Mouse (Mus musculus): ENCODE data around the gene Otog. TPM values are rescaled to one million over a fixed set of nuclear protein-coding genes. Genes with fewer than 3 reads are reported as not detected.

Otog gene
- polyA plus RNA-seq, 1 experiment from 2014 or later, result not detected

DNA sequence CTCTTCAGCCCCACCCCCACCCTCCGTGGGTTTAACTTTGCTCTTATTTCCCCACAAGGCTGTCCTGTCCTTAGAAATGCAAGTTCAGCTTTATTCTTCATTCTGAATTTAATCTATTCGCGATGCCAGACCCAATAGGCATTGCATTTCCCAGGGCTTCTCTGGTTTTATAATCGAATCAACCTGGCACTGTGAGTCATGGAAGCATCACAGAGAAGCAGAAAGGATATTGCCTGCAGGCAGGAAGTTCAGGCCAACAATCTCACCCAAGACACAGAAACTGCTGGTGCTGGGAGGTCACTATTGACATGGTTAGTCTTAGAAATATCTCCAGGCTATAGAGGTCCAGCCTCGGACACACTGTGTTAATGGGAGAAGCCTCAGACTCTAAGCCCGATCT is 30.5 kb upstream of the Otog start:
- H3K4me2 ChIP-seq (ENCODE audit: low read length), result no peak overlapping the region
- H3K9ac ChIP-seq (ENCODE audit: low read depth, low read length), result no peak overlapping the region
- H3K36me3 ChIP-seq (ENCODE audit: insufficient read depth, low read length), result no peaks in the 10 kb centered on the region
- no peak for TF ChIP-seq CTCF (IDR thresholded peaks at IDR 0.05; ENCODE audit: low read depth)
- no peak overlapping the region for H3K27ac ChIP-seq
- H3K9me3 ChIP-seq (replicated peaks; ENCODE audit: low read length), result no peaks in the 10 kb centered on the region
- no peak overlapping the region for H3K4me3 ChIP-seq (replicated peaks; ENCODE audit: low read depth, low read length)
- no peaks in the 10 kb centered on the region for H3K27me3 ChIP-seq (ENCODE audit: insufficient read depth, low read length)
- 82% methylated on average over 6 of the region's 6 CpGs for WGBS
- ATAC-seq (replicated peaks; ENCODE audit: low FRiP score, low read depth) (no peak), DNase-seq (ENCODE audit: low spot score) (no peak)
- no peaks in the 10 kb centered on the region for H3K4me1 ChIP-seq (replicated peaks; ENCODE audit: insufficient read depth, low read length)

DNA sequence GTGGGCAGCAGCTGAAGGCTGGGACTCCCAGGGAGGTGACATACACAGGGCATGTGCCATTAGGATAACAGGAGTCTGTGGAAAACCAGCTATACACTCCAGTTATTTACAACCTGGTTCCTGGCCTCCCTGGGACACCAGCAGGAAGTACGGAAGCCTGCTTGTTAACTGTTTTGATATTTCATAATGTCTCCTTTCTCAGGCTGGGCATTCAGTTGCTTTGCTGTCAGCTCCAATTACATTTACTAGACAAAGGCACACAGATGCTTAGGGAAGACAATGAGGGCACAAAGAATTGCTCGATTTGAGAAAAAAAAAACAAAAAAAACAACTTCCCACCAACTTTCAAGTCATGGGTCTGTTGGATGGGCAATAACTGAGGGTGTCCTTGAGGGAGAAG is 24.3 kb upstream of the Otog start:
- no peak overlapping the region for H3K4me2 ChIP-seq (ENCODE audit: low read length)
- WGBS, result 28% methylated on average over 2 of the region's 2 CpGs
- DNase-seq (ENCODE audit: low spot score), result no peak
- H3K9ac ChIP-seq (ENCODE audit: low read depth, low read length), result no peak overlapping the region
- H3K36me3 ChIP-seq (ENCODE audit: insufficient read depth, low read length), result no peaks in the 10 kb centered on the region
- no peak for TF ChIP-seq CTCF (IDR thresholded peaks at IDR 0.05; ENCODE audit: low read depth)
- H3K4me1 ChIP-seq (replicated peaks; ENCODE audit: insufficient read depth, low read length), result no peaks in the 10 kb centered on the region
- H3K4me3 ChIP-seq (replicated peaks; ENCODE audit: low read depth, low read length), result no peak overlapping the region
- H3K27me3 ChIP-seq (ENCODE audit: insufficient read depth, low read length), result no peaks in the 10 kb centered on the region; the same call in 1 of the 2 replicates
- H3K27ac ChIP-seq, result no peak overlapping the region
- ATAC-seq (replicated peaks; ENCODE audit: low FRiP score, low read depth), result no peak
- H3K9me3 ChIP-seq (replicated peaks; ENCODE audit: low read length), result no peaks in the 10 kb centered on the region

DNA sequence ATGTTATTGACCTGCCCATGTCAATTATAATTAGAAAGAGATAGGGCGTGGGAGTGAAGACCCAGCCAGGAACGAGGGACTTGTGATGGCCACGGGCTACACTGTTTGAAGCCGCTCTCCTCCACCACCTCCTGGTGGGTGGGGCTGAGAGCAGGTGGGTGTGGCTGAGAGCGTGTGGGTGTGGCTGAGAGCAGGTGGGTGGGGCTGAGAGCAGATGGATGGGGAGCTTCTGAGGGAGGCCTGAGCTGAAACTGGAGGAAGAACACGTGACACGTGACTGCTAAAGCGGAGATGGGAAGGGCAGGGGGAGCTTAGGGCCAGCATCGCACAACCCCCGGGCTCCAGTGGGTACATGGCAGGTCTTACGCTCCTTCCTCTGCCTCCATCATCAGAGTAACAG is 22.4 kb upstream of the Otog start:
- no peak overlapping the region for H3K9ac ChIP-seq (ENCODE audit: low read depth, low read length)
- DNase-seq (ENCODE audit: low spot score), result peak; percentile 70
- H3K4me3 ChIP-seq (replicated peaks; ENCODE audit: low read depth, low read length), result no peak overlapping the region
- peak; percentile 76 for ATAC-seq (replicated peaks; ENCODE audit: low FRiP score, low read depth)
- no peaks in the 10 kb centered on the region; the same call in 1 of the 2 replicates for H3K27me3 ChIP-seq (ENCODE audit: insufficient read depth, low read length)
- H3K36me3 ChIP-seq (ENCODE audit: insufficient read depth, low read length), result no peaks in the 10 kb centered on the region
- WGBS, result 7% methylated on average over 11 of the region's 11 CpGs
- no peaks in the 10 kb centered on the region for H3K9me3 ChIP-seq (replicated peaks; ENCODE audit: low read length)
- no peak for TF ChIP-seq CTCF (IDR thresholded peaks at IDR 0.05; ENCODE audit: low read depth)
- H3K4me2 ChIP-seq (ENCODE audit: low read length), result no peak overlapping the region
- H3K27ac ChIP-seq, result no peak overlapping the region
- H3K4me1 ChIP-seq (replicated peaks; ENCODE audit: insufficient read depth, low read length), result no peaks in the 10 kb centered on the region

- whole genome bisulfite sequencing, result 65% methylated on average over 8 of the region's 8 CpGs
- no peak overlapping the region for H3K4me2 ChIP-seq (ENCODE audit: low read length)
- DNase-seq (ENCODE audit: low spot score) (no peak), ATAC-seq (replicated peaks; ENCODE audit: low FRiP score, low read depth) (no peak)
- H3K4me1 ChIP-seq (replicated peaks; ENCODE audit: insufficient read depth, low read length), result no peaks in the 10 kb centered on the region
- no peaks in the 10 kb centered on the region; the same call in 1 of the 2 replicates for H3K27me3 ChIP-seq (ENCODE audit: insufficient read depth, low read length)
- H3K27ac ChIP-seq, result no peak overlapping the region
- no peaks in the 10 kb centered on the region for H3K9me3 ChIP-seq (replicated peaks; ENCODE audit: low read length)
- H3K4me3 ChIP-seq (replicated peaks; ENCODE audit: low read depth, low read length), result no peak overlapping the region
- H3K36me3 ChIP-seq (ENCODE audit: insufficient read depth, low read length), result no peaks in the 10 kb centered on the region
- no peak overlapping the region for H3K9ac ChIP-seq (ENCODE audit: low read depth, low read length)
- TF ChIP-seq CTCF (IDR thresholded peaks at IDR 0.05; ENCODE audit: low read depth), result no peak
These were observed 20.1 kb upstream of the Otog start for GRCm38 (mm10) chr7:46220591-46221129.

DNA sequence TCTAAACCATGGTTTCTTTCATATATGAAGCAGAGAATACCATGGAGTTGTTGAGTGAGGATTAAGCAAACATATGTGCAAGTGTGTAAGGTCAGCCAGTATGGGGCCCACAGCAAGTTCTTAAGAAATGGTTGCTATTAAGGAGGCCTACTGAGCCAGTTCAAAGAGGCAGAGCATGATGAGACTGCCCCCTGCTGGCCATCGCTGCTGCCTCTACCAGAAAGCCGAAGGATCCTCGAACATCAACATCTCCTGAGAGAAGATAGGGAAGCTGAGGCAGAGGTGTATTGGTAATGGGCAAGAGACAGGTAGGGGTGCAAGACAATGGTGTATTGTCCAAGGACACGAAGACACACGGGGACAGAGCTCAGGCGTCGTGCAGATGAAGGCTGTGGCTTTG is 14.5 kb upstream of the Otog start:
- no peak overlapping the region for H3K4me3 ChIP-seq (replicated peaks; ENCODE audit: low read depth, low read length)
- ATAC-seq (replicated peaks; ENCODE audit: low FRiP score, low read depth), result no peak
- peak; percentile 61 for DNase-seq (ENCODE audit: low spot score)
- H3K4me1 ChIP-seq (replicated peaks; ENCODE audit: insufficient read depth, low read length), result no peaks in the 10 kb centered on the region
- peak; percentile 81 for TF ChIP-seq CTCF (IDR thresholded peaks at IDR 0.05; ENCODE audit: low read depth)
- no peak overlapping the region for H3K27ac ChIP-seq
- no peaks in the 10 kb centered on the region for H3K36me3 ChIP-seq (ENCODE audit: insufficient read depth, low read length)
- no peaks in the 10 kb centered on the region for H3K9me3 ChIP-seq (replicated peaks; ENCODE audit: low read length)
- H3K9ac ChIP-seq (ENCODE audit: low read depth, low read length), result no peak overlapping the region
- WGBS, result 24% methylated on average over 7 of the region's 7 CpGs
- H3K27me3 ChIP-seq (ENCODE audit: insufficient read depth, low read length), result no peaks in the 10 kb centered on the region
- H3K4me2 ChIP-seq (ENCODE audit: low read length), result no peak overlapping the region

DNA sequence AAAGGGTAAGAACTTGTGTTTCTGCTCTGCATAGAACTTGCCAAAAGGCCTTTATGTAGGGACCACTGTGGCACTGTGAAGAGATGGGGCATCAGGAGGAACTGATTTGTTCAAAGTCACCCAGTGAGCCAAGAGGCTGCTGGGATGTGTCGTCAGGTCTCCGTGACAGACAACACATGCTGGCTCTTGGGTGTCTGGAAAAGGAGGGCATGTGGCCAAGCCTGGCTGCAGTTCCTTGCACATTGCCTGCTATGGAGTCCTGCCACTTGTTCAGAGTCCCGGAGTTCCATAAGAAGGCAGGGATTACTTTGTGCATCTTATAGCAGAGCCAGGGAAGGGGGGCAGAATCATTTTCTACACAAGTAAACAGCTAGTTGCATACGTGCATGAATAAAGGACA is 13.9 kb upstream of the Otog start:
- WGBS, result 71% methylated on average over 4 of the region's 4 CpGs
- Histone ChIP-seq H3K4me1 (replicated peaks; ENCODE audit: insufficient read depth, low read length) (no peaks in the 10 kb centered on the region), H3K27ac (no peak overlapping the region), H3K36me3 (ENCODE audit: insufficient read depth, low read length) (no peaks in the 10 kb centered on the region), H3K4me3 (replicated peaks; ENCODE audit: low read depth, low read length) (no peak overlapping the region), H3K27me3 (ENCODE audit: insufficient read depth, low read length) (no peaks in the 10 kb centered on the region), H3K9me3 (replicated peaks; ENCODE audit: low read length) (no peaks in the 10 kb centered on the region), H3K4me2 (ENCODE audit: low read length) (no peak overlapping the region), H3K9ac (ENCODE audit: low read depth, low read length) (no peak overlapping the region)
- TF ChIP-seq CTCF (IDR thresholded peaks at IDR 0.05; ENCODE audit: low read depth), result no peak
- DNase-seq (ENCODE audit: low spot score) (no peak), ATAC-seq (replicated peaks; ENCODE audit: low FRiP score, low read depth) (no peak)

GRCm38 (mm10) chr7:46235948-46236347 is 4.8 kb upstream of the Otog start:
- no peak for ATAC-seq (replicated peaks; ENCODE audit: low FRiP score, low read depth)
- H3K9me3 ChIP-seq (replicated peaks; ENCODE audit: low read length), result no peaks in the 10 kb centered on the region
- H3K4me3 ChIP-seq (replicated peaks; ENCODE audit: low read depth, low read length), result no peak overlapping the region
- H3K4me2 ChIP-seq (ENCODE audit: low read length), result 0 out of 2 replicates have a peak overlapping the region, but pooled peaks have one; percentile 48
- no peak for TF ChIP-seq CTCF (IDR thresholded peaks at IDR 0.05; ENCODE audit: low read depth)
- H3K4me1 ChIP-seq (replicated peaks; ENCODE audit: insufficient read depth, low read length), result no peaks in the 10 kb centered on the region
- no peak overlapping the region for H3K9ac ChIP-seq (ENCODE audit: low read depth, low read length)
- DNase-seq (ENCODE audit: low spot score), result no peak
- no peaks in the 10 kb centered on the region for H3K36me3 ChIP-seq (ENCODE audit: insufficient read depth, low read length)
- 52% methylated on average over 18 of the region's 18 CpGs for WGBS
- H3K27ac ChIP-seq, result no peak overlapping the region
- H3K27me3 ChIP-seq (ENCODE audit: insufficient read depth, low read length), result no peaks in the 10 kb centered on the region
